Mouse (Mus musculus) right cerebral cortex, postnatal 4 days (tissue): Measurements from ENCODE around the gene Notch2.

ENCODE experiments used
- DNase-seq: peaks from one replicate; pipeline ENCODE4 v3.0.0-alpha.2; 2022

Notch2 gene

GRCm38 (mm10) chr3:98054334-98055007, 41.1 kb downstream of the Notch2 start:
- no peak for DNase-seq

GRCm38 (mm10) chr3:98055008-98055345, 41.6 kb downstream of the Notch2 start:
- DNase-seq, result no peak

GRCm38 (mm10) chr3:98055808-98056728, 42.7 kb downstream of the Notch2 start:
- no peak for DNase-seq

- no peak for DNase-seq
Measured at GRCm38 (mm10) chr3:98056956-98057365, 43.6 kb downstream of the Notch2 start.

GRCm38 (mm10) chr3:98059076-98059475, 45.7 kb downstream of the Notch2 start:
- DNase-seq, result no peak

- no peak for DNase-seq
Measured at GRCm38 (mm10) chr3:98060981-98061660, 47.8 kb downstream of the Notch2 start.

GRCm38 (mm10) chr3:98061661-98062330, 48.5 kb downstream of the Notch2 start:
- no peak for DNase-seq

GRCm38 (mm10) chr3:98062591-98063185, 49.4 kb downstream of the Notch2 start:
- no peak for DNase-seq

- DNase-seq, result peak; percentile 20
Measured at GRCm38 (mm10) chr3:98063186-98063771, 50.0 kb downstream of the Notch2 start.

- no peak for DNase-seq
Measured at GRCm38 (mm10) chr3:98063833-98064232, 50.5 kb downstream of the Notch2 start.

GRCm38 (mm10) chr3:98065004-98065403, 51.7 kb downstream of the Notch2 start:
- DNase-seq, result no peak

- no peak for DNase-seq
Measured at GRCm38 (mm10) chr3:98066434-98066833, 53.1 kb downstream of the Notch2 start.

- peak; percentile 59 for DNase-seq
Measured at GRCm38 (mm10) chr3:98067413-98067812, 54.1 kb downstream of the Notch2 start.

- no peak for DNase-seq
Measured at GRCm38 (mm10) chr3:98067852-98068491, 54.6 kb downstream of the Notch2 start.

GRCm38 (mm10) chr3:98069161-98069560, 55.8 kb downstream of the Notch2 start:
- DNase-seq, result no peak

GRCm38 (mm10) chr3:98069856-98070255, 56.5 kb downstream of the Notch2 start:
- no peak for DNase-seq

GRCm38 (mm10) chr3:98072570-98072969, 59.2 kb downstream of the Notch2 start:
- DNase-seq, result no peak

- no peak for DNase-seq
Measured at GRCm38 (mm10) chr3:98073545-98073944, 60.2 kb downstream of the Notch2 start.

GRCm38 (mm10) chr3:98074622-98075231, 61.4 kb downstream of the Notch2 start:
- DNase-seq, result no peak

GRCm38 (mm10) chr3:98077866-98078265, 64.5 kb downstream of the Notch2 start:
- no peak for DNase-seq

- DNase-seq, result no peak
Measured at GRCm38 (mm10) chr3:98078816-98079215, 65.5 kb downstream of the Notch2 start.
